Mouse (Mus musculus): ENCODE measurements around the gene 9130409I23Rik. TPM values are rescaled to one million over a fixed set of nuclear protein-coding genes. Genes with fewer than 3 reads are reported as not detected.

9130409I23Rik gene
- polyA plus RNA-seq, 1 experiment from 2014 or later: not detected

Other genes starting within 250 kb of the 9130409I23Rik start
- 4,035 and 4,414 TPM in 2 replicates for gene H3f3a, start 237.3 kb upstream of the 9130409I23Rik start, polyA plus RNA-seq (2015; fragmentation: Nextera tagmentation; extraction: Ambion mirVana)
- 32.7 and 33.8 TPM in 2 replicates for gene Sde2, start 200.1 kb upstream of the 9130409I23Rik start, polyA plus RNA-seq (2015; fragmentation: Nextera tagmentation; extraction: Ambion mirVana)
- 0.41 and 0.94 TPM in 2 replicates for gene Lefty2, start 158.1 kb upstream of the 9130409I23Rik start, polyA plus RNA-seq (2015; fragmentation: Nextera tagmentation; extraction: Ambion mirVana)
- gene Pycr2, start 146.9 kb upstream of the 9130409I23Rik start, polyA plus RNA-seq (2015; fragmentation: Nextera tagmentation; extraction: Ambion mirVana): 90.6 and 101 TPM in 2 replicates
- gene Lefty1, start 116.2 kb upstream of the 9130409I23Rik start, polyA plus RNA-seq (2015; fragmentation: Nextera tagmentation; extraction: Ambion mirVana): not detected in 2 replicates
- gene Tmem63a, start 108.9 kb upstream of the 9130409I23Rik start, polyA plus RNA-seq (2015; fragmentation: Nextera tagmentation; extraction: Ambion mirVana): 0.88 and 1.4 TPM in 2 replicates
- 1.3 and 1.7 TPM in 2 replicates for gene Ephx1, start 30.3 kb upstream of the 9130409I23Rik start, polyA plus RNA-seq (2015; fragmentation: Nextera tagmentation; extraction: Ambion mirVana)
- gene Nvl, start 93.0 kb downstream of the 9130409I23Rik start, polyA plus RNA-seq (2015; fragmentation: Nextera tagmentation; extraction: Ambion mirVana): 41.7 and 44.1 TPM in 2 replicates
- gene Cnih4, start 93.5 kb downstream of the 9130409I23Rik start, polyA plus RNA-seq (2015; fragmentation: Nextera tagmentation; extraction: Ambion mirVana): 94.9 and 99.5 TPM in 2 replicates
- gene Wdr26, start 160.8 kb downstream of the 9130409I23Rik start, polyA plus RNA-seq (2015; fragmentation: Nextera tagmentation; extraction: Ambion mirVana): 44.7 and 45.2 TPM in 2 replicates